Mouse (Mus musculus) kidney, postnatal 0 days (tissue): ENCODE measurements at regions not wholly inside any gene's neighbourhood (a gene's known extent, or its start where the extent isn't known, plus 50 kb on each side); places are given as distances from the start of the nearest gene placed in this dataset.

Source experiments
- ATAC-seq: fragments of 200-750 bp; cut with Nextera tagmentation; replicated peaks from 2 replicates; pipeline ENCODE4 v1.8.0; 2017; ENCODE audit warnings: low read depth, moderate number of reproducible peaks, moderate TSS enrichment, moderate library complexity; ENCODE audit not compliant: low FRiP score
- DNase-seq: peaks from one replicate; pipeline ENCODE4 v3.0.0-alpha.2; 2016; ENCODE audit warnings: low spot score
- H3K27ac ChIP-seq: fragments of 300-500 bp; sonication (generic); 2 replicates; pipeline ENCODE4 v1.5.1; 2014; ENCODE audit warnings: mild to moderate bottlenecking
- H3K27me3 ChIP-seq: fragments of 300-500 bp; sonication (generic); 2 replicates; pipeline ENCODE4 v1.6.1; 2014; ENCODE audit warnings: low read length, mixed read lengths; ENCODE audit not compliant: insufficient read depth
- H3K36me3 ChIP-seq: fragments of 300-500 bp; sonication (generic); 2 replicates; pipeline ENCODE4 v1.6.1; 2014; ENCODE audit warnings: low read length, mixed read lengths; ENCODE audit not compliant: insufficient read depth
- H3K4me1 ChIP-seq: fragments of 300-500 bp; sonication (generic); replicated peaks from 2 replicates; pipeline ENCODE4 v1.6.1; 2014; ENCODE audit warnings: antibody characterized with exemption, low read length, mixed read lengths; ENCODE audit not compliant: insufficient read depth
- H3K4me2 ChIP-seq: fragments of 300-500 bp; sonication (generic); 2 replicates; pipeline ENCODE4 v1.6.1; 2014; ENCODE audit warnings: mild to moderate bottlenecking, low read length, moderate library complexity, mixed read lengths
- H3K4me3 ChIP-seq: fragments of 300-500 bp; sonication (generic); replicated peaks from 2 replicates; pipeline ENCODE4 v1.5.1; 2014; ENCODE audit warnings: low read depth, low read length
- H3K9ac ChIP-seq: fragments of 300-500 bp; sonication (generic); 2 replicates; pipeline ENCODE4 v1.6.1; 2014; ENCODE audit warnings: low read depth, low read length
- H3K9me3 ChIP-seq: fragments of 300-500 bp; sonication (generic); replicated peaks from 2 replicates; pipeline ENCODE4 v1.6.1; 2016; ENCODE audit warnings: low read length, inconsistent platforms, mixed read lengths
- CTCF ChIP-seq: IDR thresholded peaks from 2 replicates; pipeline ENCODE4 v1.5.1; 2016; ENCODE audit warnings: antibody characterized with exemption, low read depth, mild to moderate bottlenecking, moderate library complexity
- WGBS: fragments of 180-500 bp; shearing (Covaris S2); extraction: QIAGEN DNeasy Blood & Tissue Kit; methylation state at CpG from one replicate; pipeline ENCODE4 v1.1.7; 2014; 5-methylcytosine and 5-hydroxymethylcytosine counted together

DNA sequence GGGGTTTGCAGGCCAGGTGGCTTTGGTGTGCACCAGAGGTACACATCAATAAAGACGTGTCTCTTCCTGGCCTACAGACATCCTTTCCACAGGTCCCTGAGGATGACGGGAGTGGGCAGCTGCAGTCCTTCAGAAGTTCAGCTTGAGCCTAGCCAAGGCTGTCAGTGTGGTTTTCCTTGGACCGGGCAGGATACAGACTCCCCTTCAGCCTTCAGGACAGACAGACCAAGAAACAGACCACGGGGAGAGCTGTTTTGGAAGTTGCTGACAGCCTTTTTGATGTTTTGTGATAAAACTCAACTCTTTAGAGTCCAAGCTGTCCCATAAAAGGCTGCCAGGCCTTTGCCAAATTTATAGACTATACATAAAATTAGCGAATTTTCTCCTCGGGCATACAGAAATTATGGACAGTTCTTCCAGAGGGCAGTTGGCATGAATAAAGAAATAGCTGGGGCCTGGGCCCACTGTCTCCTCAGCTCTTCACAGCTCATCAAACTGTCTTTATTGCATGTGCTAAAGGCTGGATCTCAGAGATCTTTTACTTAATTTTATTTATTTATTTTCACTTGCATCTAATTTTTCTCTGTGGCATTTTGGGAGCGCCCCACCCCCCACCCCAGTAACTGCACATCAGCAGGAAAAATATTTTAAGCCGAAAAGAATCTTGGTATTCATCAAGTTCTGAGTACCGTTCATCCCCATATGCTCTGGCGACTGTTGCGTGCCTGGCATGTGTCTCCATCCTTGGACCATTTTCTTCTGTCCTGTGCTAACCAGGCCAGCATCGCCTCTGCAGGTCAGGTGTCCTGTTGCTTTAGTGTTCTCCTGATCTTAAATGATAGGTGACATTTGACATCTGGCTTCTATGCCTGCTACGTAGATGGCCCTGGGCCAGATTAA is 216.2 kb downstream of the Agtpbp1 start:
- Histone ChIP-seq H3K27ac (no peak overlapping the region), H3K9ac (no peak overlapping the region), H3K4me2 (no peak overlapping the region), H3K4me3 (no peak overlapping the region), H3K4me1 (no peaks in the 10 kb centered on the region), H3K9me3 (no peaks in the 10 kb centered on the region), H3K27me3 (no peaks in the 10 kb centered on the region), H3K36me3 (no peaks in the 10 kb centered on the region)
- DNase-seq (no peak), ATAC-seq (no peak)
- no peak for TF ChIP-seq CTCF
- 48% methylated on average over 13 of the region's 13 CpGs for WGBS

GRCm38 (mm10) chr13:59365460-59365859 is 219.6 kb downstream of the Agtpbp1 start:
- 44% methylated on average over 5 of the region's 5 CpGs for WGBS
- no peak overlapping the region for H3K4me2 ChIP-seq
- DNase-seq = peak; percentile 86
- H3K27me3 ChIP-seq = no peaks in the 10 kb centered on the region
- no peak overlapping the region for H3K4me3 ChIP-seq
- no peaks in the 10 kb centered on the region for H3K4me1 ChIP-seq
- H3K9me3 ChIP-seq = no peaks in the 10 kb centered on the region
- TF ChIP-seq CTCF = peak; percentile 84
- no peaks in the 10 kb centered on the region for H3K36me3 ChIP-seq
- no peak for ATAC-seq
- H3K27ac ChIP-seq = no peak overlapping the region
- H3K9ac ChIP-seq = no peak overlapping the region

GRCm38 (mm10) chr13:59363428-59363827 is 221.6 kb downstream of the Agtpbp1 start:
- ATAC-seq = no peak
- Histone ChIP-seq H3K27ac (no peak overlapping the region), H3K27me3 (no peaks in the 10 kb centered on the region), H3K36me3 (no peaks in the 10 kb centered on the region), H3K9ac (no peak overlapping the region), H3K4me1 (no peaks in the 10 kb centered on the region), H3K9me3 (no peaks in the 10 kb centered on the region), H3K4me3 (no peak overlapping the region), H3K4me2 (no peak overlapping the region)
- TF ChIP-seq CTCF = no peak
- no peak for DNase-seq
- WGBS = 80% methylated on average over 10 of the region's 10 CpGs

DNA sequence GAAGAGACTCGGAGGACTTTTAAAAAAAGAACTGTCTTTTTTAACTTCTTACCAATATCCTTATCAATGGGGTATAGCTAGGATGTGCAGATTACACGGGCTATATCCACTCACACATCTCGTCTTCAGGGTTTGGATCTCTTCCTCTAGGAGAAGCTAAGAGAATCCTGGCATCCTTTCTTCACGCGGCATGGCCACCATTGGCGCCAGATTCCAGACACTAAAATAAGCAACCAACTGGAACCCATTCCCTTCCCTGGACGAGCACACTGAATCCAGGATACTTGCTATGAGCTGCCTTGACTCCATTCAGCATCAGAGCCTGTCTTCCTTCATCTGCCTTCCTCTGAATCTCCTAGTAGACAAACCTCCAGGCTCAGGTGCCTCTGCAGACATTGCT is 223.7 kb downstream of the Agtpbp1 start:
- Histone ChIP-seq H3K27me3 (no peaks in the 10 kb centered on the region), H3K9ac (no peak overlapping the region), H3K27ac (no peak overlapping the region), H3K36me3 (no peaks in the 10 kb centered on the region), H3K4me3 (no peak overlapping the region), H3K9me3 (no peaks in the 10 kb centered on the region), H3K4me2 (no peak overlapping the region), H3K4me1 (no peaks in the 10 kb centered on the region)
- ATAC-seq (no peak), DNase-seq (no peak)
- no peak for TF ChIP-seq CTCF
- 88% methylated on average over 7 of the region's 7 CpGs for WGBS

DNA sequence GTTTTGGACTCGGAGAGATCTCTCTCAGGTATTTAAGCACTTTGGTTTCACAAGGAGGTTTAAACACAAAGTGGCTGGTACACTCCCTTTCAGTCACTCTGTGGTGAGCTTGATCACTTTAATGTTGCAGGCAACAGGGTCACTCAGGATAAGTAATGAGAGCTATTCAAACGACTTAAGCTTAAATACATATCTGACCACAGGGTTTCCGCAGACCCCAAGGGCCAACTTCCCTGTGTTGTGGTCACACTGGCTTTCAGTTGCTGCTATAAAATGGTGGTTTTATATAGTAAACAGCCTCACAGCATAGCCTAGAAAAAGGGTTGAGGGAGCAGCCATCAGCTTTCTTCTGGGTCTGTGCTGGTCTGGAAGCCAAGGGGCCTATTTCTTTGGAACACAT is 225.0 kb downstream of the Agtpbp1 start:
- Histone ChIP-seq H3K4me3 (no peak overlapping the region), H3K9ac (no peak overlapping the region), H3K4me2 (no peak overlapping the region), H3K9me3 (no peaks in the 10 kb centered on the region), H3K4me1 (no peaks in the 10 kb centered on the region), H3K36me3 (no peaks in the 10 kb centered on the region), H3K27ac (no peak overlapping the region), H3K27me3 (no peaks in the 10 kb centered on the region)
- ATAC-seq (no peak), DNase-seq (no peak)
- no peak for TF ChIP-seq CTCF
- 80% methylated on average over 3 of the region's 3 CpGs for WGBS

GRCm38 (mm10) chr13:59358421-59358820 is 226.6 kb downstream of the Agtpbp1 start:
- no peak for DNase-seq
- Histone ChIP-seq H3K27me3 (no peaks in the 10 kb centered on the region), H3K4me3 (no peak overlapping the region), H3K27ac (no peak overlapping the region), H3K4me1 (no peaks in the 10 kb centered on the region), H3K9ac (no peak overlapping the region), H3K4me2 (no peak overlapping the region), H3K9me3 (no peaks in the 10 kb centered on the region), H3K36me3 (no peaks in the 10 kb centered on the region)
- no peak for ATAC-seq
- 83% methylated on average over 3 of the region's 3 CpGs for WGBS
- TF ChIP-seq CTCF = no peak

- TF ChIP-seq CTCF = peak; percentile 54
- Histone ChIP-seq H3K9ac (no peak overlapping the region), H3K27me3 (no peaks in the 10 kb centered on the region), H3K27ac (no peak overlapping the region), H3K4me1 (no peaks in the 10 kb centered on the region), H3K36me3 (no peaks in the 10 kb centered on the region), H3K9me3 (no peaks in the 10 kb centered on the region), H3K4me2 (no peak overlapping the region), H3K4me3 (no peak overlapping the region)
- 58% methylated on average over 6 of the region's 6 CpGs for WGBS
- ATAC-seq (no peak), DNase-seq (no peak)
Measured at GRCm38 (mm10) chr13:59351461-59351860, 233.6 kb downstream of the Agtpbp1 start.
